Mouse (Mus musculus) lung, postnatal 25 days (tissue): ENCODE data around the gene Gpi1.
"Not testable (repeated sequence)": the region's sequence is repeated elsewhere in the genome, so short reads cannot be mapped to it uniquely, and the experiment has no call there.

Experiments used
- DNase-seq: peaks from one replicate; pipeline ENCODE4 v3.0.0; 2022; ENCODE audit warnings: low spot score

The Gpi1 gene

DNA sequence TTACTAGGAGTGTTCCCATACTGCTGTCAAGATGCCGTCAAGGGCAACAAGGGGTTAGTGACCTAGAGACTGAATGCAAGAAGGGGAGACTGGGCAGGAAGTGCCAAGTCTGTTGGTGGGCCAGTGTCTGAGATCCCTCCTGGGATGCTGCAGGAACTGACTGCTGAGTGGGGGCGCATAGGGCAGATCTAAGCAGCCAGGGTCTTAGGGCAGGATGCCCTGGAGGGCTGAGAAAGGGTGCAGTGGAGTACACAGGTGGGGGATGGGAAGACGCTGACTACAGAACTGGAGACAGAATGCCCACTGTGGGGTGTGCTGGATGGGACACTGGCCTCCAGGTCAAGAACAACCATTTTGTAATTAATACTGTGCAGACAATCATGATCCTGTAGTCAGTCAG, 46.3 kb downstream of the Gpi1 start:
- no peak for DNase-seq

- no peak for DNase-seq
Observed at GRCm38 (mm10) chr7:34183356-34183755, 46.8 kb downstream of the Gpi1 start.

DNA sequence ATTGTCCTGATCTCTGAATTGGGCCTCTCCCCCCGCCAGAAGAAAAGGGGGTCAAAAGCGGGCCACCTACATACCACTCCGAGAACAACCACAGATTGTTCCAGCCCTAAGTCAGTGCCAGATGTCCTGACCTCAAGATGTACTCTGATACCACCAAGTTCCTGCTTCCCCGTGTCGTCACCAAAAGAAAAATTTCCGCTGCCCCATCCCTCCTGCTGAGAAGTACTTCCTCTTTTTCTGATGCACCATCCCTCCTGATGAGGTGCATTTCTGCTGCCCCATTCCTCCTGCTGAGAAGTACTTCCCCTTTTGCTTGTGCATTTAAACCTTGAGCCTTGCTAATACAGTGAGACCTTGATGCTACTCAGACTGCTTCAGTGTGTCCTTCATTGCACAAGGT, 53.9 kb downstream of the Gpi1 start:
- not testable (repeated sequence) for DNase-seq

- no peak for DNase-seq
Observed at GRCm38 (mm10) chr7:34172251-34172650, 57.9 kb downstream of the Gpi1 start.

DNA sequence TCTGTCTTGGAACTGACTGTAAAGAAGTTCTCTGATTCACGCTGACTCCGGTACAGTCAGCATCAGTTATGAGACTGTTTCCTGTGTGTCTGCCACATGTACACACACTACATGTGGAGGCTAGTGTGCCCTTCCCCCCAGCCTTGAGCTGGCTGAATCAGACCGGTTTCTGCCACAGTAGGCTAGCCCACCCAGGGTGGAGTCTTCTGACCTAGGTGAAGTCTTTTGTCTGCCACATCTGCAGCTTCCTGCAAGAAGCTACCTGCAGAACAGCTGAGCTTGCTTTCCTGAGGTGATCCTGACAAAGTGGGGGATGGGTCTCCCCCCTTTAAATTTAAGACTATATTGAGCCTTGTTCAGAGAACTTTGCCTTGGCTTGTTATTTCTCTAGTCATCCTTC, 60.7 kb downstream of the Gpi1 start, which contains the start of gene Uba2:
Gene Uba2 (minus strand): TSS at position 146 of the 400 bp plus-strand sequence.
- DNase-seq, result no peak

GRCm38 (mm10) chr7:34168470-34169251, 61.5 kb downstream of the Gpi1 start:
- DNase-seq, result peak; percentile 91

DNA sequence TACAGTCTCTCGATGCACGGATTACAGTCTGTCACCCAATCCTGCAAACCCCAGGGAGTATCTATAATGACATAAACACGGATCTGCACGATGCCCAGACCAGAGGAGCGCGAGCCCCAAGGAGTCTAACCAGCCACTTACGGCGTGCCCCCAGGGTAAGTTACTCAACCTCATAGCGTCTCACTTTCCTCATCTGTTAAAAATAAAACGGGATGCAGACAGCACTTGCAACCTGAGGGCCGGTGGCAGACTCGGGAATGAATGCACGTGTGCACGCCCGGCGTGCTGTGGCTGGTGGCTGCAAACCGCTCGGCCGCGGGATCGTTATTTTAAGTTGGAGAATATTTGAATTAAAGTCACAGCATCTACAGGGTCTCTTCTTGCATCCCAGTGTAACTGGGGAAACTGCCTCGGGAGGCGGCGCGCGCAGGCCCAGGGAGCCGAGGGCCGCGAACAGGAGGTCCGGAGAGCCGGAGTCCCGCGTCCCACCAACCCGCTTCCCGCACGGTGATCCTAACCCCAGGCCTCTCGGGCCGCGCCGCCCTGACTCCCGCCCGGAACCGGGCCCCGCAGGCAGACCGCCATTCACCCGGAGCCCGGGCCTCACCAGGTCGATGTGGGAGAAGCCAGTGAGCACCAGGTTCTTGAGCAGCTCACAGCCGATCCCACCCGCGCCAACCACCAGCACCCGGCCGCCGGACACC, 62.2 kb downstream of the Gpi1 start:
- DNase-seq, result no peak

- peak; percentile 18 for DNase-seq
Observed at GRCm38 (mm10) chr7:34166850-34167249, 63.3 kb downstream of the Gpi1 start.

DNA sequence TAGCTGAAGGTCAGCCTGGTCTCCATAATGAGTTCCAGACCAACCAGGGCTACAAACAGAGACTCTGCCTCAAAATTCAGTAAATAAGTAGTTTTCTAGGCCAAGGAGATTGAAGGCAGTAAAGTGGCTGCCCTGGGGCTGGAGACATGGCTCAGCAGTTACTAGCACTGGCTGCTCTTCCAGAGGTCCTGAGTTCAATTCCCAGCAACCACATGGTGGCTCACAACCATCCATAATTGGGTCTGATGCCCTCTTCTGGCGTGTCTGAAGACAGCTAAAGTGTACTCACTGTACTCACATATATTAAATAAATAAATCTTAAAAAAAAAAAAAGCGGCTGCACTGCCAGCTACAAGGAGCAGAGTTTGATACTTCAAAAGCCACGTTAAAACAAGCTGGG, 64.1 kb downstream of the Gpi1 start:
- no peak for DNase-seq

- no peak for DNase-seq
Observed at GRCm38 (mm10) chr7:34164671-34165070, 65.5 kb downstream of the Gpi1 start.

GRCm38 (mm10) chr7:34159167-34159566, 71.0 kb downstream of the Gpi1 start:
- no peak for DNase-seq

GRCm38 (mm10) chr7:34157994-34158393, 72.1 kb downstream of the Gpi1 start:
- DNase-seq, result no peak
